Mouse (Mus musculus) neural tube, embryonic 11.5 days (tissue): ENCODE measurements at regions not wholly inside any gene's neighbourhood (a gene's known extent, or its start where the extent isn't known, plus 50 kb on each side); places are given as distances from the start of the nearest gene placed in this dataset.

Experiments
- ATAC-seq: fragments of 200-750 bp; cut with Nextera tagmentation; 2 replicates; pipeline ENCODE4 v1.8.0; 2017; ENCODE audit warnings: moderate number of reproducible peaks, mild to moderate bottlenecking, moderate TSS enrichment, moderate library complexity; ENCODE audit not compliant: insufficient read depth, low FRiP score, low TSS enrichment
- DNase-seq: peaks from one replicate; pipeline ENCODE4 v3.0.0-alpha.2; 2015; ENCODE audit warnings: low spot score
- H3K27ac ChIP-seq: fragments of 300-500 bp; sonication (generic); 2 replicates; pipeline ENCODE4 v1.5.1; 2014; ENCODE audit warnings: low read depth, mild to moderate bottlenecking, low read length
- H3K27me3 ChIP-seq: fragments of 300-500 bp; sonication (generic); 2 replicates; pipeline ENCODE4 v1.6.1; 2014; ENCODE audit warnings: mild to moderate bottlenecking, low read length, mixed read lengths; ENCODE audit not compliant: control insufficient read depth, insufficient read depth
- H3K36me3 ChIP-seq: fragments of 300-500 bp; sonication (generic); 2 replicates; pipeline ENCODE4 v1.6.1; 2014; ENCODE audit warnings: mild to moderate bottlenecking, low read length, moderate library complexity, mixed read lengths; ENCODE audit not compliant: control insufficient read depth, insufficient read depth
- H3K4me1 ChIP-seq: fragments of 300-500 bp; sonication (generic); 2 replicates; pipeline ENCODE4 v1.6.1; 2014; ENCODE audit warnings: low read length, mixed read lengths; ENCODE audit not compliant: control insufficient read depth, insufficient read depth
- H3K4me2 ChIP-seq: fragments of 300-500 bp; sonication (generic); 2 replicates; pipeline ENCODE4 v1.6.1; 2014; ENCODE audit warnings: low read depth, mild to moderate bottlenecking, moderate library complexity
- H3K4me3 ChIP-seq: fragments of 300-500 bp; sonication (generic); 2 replicates; pipeline ENCODE4 v1.5.1; 2014; ENCODE audit warnings: low read depth, low read length
- H3K9ac ChIP-seq: fragments of 300-500 bp; sonication (generic); 2 replicates; pipeline ENCODE4 v1.6.1; 2014; ENCODE audit warnings: mild to moderate bottlenecking, low read length
- H3K9me3 ChIP-seq: fragments of 300-500 bp; sonication (generic); 2 replicates; pipeline ENCODE4 v1.6.1; 2016; ENCODE audit warnings: low read length; ENCODE audit not compliant: control insufficient read depth
- WGBS: fragments of 180-500 bp; shearing (Covaris S2); extraction: QIAGEN DNeasy Blood & Tissue Kit; methylation state at CpG from one replicate; pipeline ENCODE4 v1.1.7; 2014; 5-methylcytosine and 5-hydroxymethylcytosine counted together

- DNase-seq = no peak
- no peaks in the 10 kb centered on the region for H3K27me3 ChIP-seq
- H3K4me2 ChIP-seq = no peak overlapping the region
- ATAC-seq = no peak
- H3K9me3 ChIP-seq = no peaks in the 10 kb centered on the region
- H3K4me1 ChIP-seq = no peaks in the 10 kb centered on the region
- WGBS = 93% methylated on average over 3 of the region's 3 CpGs
- no peak overlapping the region for H3K27ac ChIP-seq
- H3K36me3 ChIP-seq = no peaks in the 10 kb centered on the region
- no peak overlapping the region for H3K4me3 ChIP-seq
- no peak overlapping the region for H3K9ac ChIP-seq
Measured at GRCm38 (mm10) chr5:101218082-101218481, 372.6 kb downstream of the Gpat3 start.

- H3K4me3 ChIP-seq = no peak overlapping the region
- WGBS = 85% methylated on average over 10 of the region's 10 CpGs
- no peak overlapping the region for H3K4me2 ChIP-seq
- no peaks in the 10 kb centered on the region for H3K9me3 ChIP-seq
- H3K9ac ChIP-seq = no peak overlapping the region
- no peak overlapping the region for H3K27ac ChIP-seq
- ATAC-seq = no peak
- no peaks in the 10 kb centered on the region for H3K27me3 ChIP-seq
- no peak for DNase-seq
- H3K36me3 ChIP-seq = no peaks in the 10 kb centered on the region
- no peaks in the 10 kb centered on the region for H3K4me1 ChIP-seq
Measured at GRCm38 (mm10) chr5:101216837-101217571, 371.5 kb downstream of the Gpat3 start.

GRCm38 (mm10) chr5:101211974-101212373 lies 366.5 kb downstream of the Gpat3 start:
- DNase-seq = no peak
- Histone ChIP-seq H3K36me3 (no peaks in the 10 kb centered on the region), H3K27ac (no peak overlapping the region), H3K9me3 (no peaks in the 10 kb centered on the region), H3K4me2 (no peak overlapping the region), H3K4me1 (no peaks in the 10 kb centered on the region), H3K9ac (no peak overlapping the region), H3K4me3 (no peak overlapping the region), H3K27me3 (no peaks in the 10 kb centered on the region)
- no peak for ATAC-seq
- WGBS = 90% methylated on average over 4 of the region's 4 CpGs

GRCm38 (mm10) chr5:101208150-101208549 lies 362.6 kb downstream of the Gpat3 start:
- no peak overlapping the region for H3K27ac ChIP-seq
- 92% methylated on average over 5 of the region's 5 CpGs for WGBS
- no peak for ATAC-seq

GRCm38 (mm10) chr5:101195501-101195900 lies 350.0 kb downstream of the Gpat3 start:
- no peak overlapping the region for H3K9ac ChIP-seq
- 84% methylated on average over 4 of the region's 4 CpGs for WGBS
- no peak for DNase-seq
- H3K4me2 ChIP-seq = no peak overlapping the region
- H3K27ac ChIP-seq = no peak overlapping the region
- no peak for ATAC-seq
- no peaks in the 10 kb centered on the region for H3K4me1 ChIP-seq
- H3K27me3 ChIP-seq = no peaks in the 10 kb centered on the region
- no peaks in the 10 kb centered on the region for H3K36me3 ChIP-seq
- H3K4me3 ChIP-seq = no peak overlapping the region
- H3K9me3 ChIP-seq = no peaks in the 10 kb centered on the region

More at GRCm38 (mm10) chr5:101208150-101208549, 362.6 kb downstream of the Gpat3 start:
- no peak overlapping the region for H3K9ac ChIP-seq
- no peak overlapping the region for H3K4me3 ChIP-seq
- no peak overlapping the region for H3K4me2 ChIP-seq
- no peaks in the 10 kb centered on the region for H3K36me3 ChIP-seq
- no peaks in the 10 kb centered on the region for H3K27me3 ChIP-seq
- no peak for DNase-seq
- no peaks in the 10 kb centered on the region for H3K4me1 ChIP-seq
- no peaks in the 10 kb centered on the region for H3K9me3 ChIP-seq

GRCm38 (mm10) chr5:101190976-101191375 lies 345.5 kb downstream of the Gpat3 start:
- Histone ChIP-seq H3K36me3 (no peaks in the 10 kb centered on the region), H3K27ac (no peak overlapping the region), H3K4me2 (no peak overlapping the region), H3K9me3 (no peaks in the 10 kb centered on the region), H3K4me3 (no peak overlapping the region), H3K9ac (no peak overlapping the region), H3K4me1 (no peaks in the 10 kb centered on the region), H3K27me3 (no peaks in the 10 kb centered on the region)
- ATAC-seq = no peak
- no peak for DNase-seq
- WGBS = 98% methylated on average over 2 of the region's 2 CpGs

- Histone ChIP-seq H3K36me3 (no peaks in the 10 kb centered on the region), H3K27ac (no peak overlapping the region), H3K9me3 (no peaks in the 10 kb centered on the region), H3K4me3 (no peak overlapping the region), H3K9ac (no peak overlapping the region), H3K4me2 (no peak overlapping the region), H3K27me3 (no peaks in the 10 kb centered on the region), H3K4me1 (no peaks in the 10 kb centered on the region)
- WGBS = 87% methylated on average over 9 of the region's 9 CpGs
- ATAC-seq = no peak
- DNase-seq = no peak
Measured at GRCm38 (mm10) chr5:101173183-101173582, 327.7 kb downstream of the Gpat3 start.

GRCm38 (mm10) chr5:101172782-101173181 lies 327.3 kb downstream of the Gpat3 start:
- Histone ChIP-seq H3K4me1 (no peaks in the 10 kb centered on the region), H3K4me3 (no peak overlapping the region), H3K27ac (no peak overlapping the region), H3K36me3 (no peaks in the 10 kb centered on the region), H3K4me2 (no peak overlapping the region), H3K9me3 (no peaks in the 10 kb centered on the region), H3K27me3 (no peaks in the 10 kb centered on the region), H3K9ac (no peak overlapping the region)
- DNase-seq = no peak
- 84% methylated on average over 10 of the region's 10 CpGs for WGBS
- ATAC-seq = no peak

GRCm38 (mm10) chr5:101169074-101169473 lies 323.6 kb downstream of the Gpat3 start:
- no peaks in the 10 kb centered on the region for H3K9me3 ChIP-seq
- no peak for DNase-seq
- no peaks in the 10 kb centered on the region for H3K27me3 ChIP-seq
- ATAC-seq = no peak
- WGBS = 59% methylated on average over 2 of the region's 2 CpGs
- H3K4me1 ChIP-seq = no peaks in the 10 kb centered on the region
- no peak overlapping the region for H3K9ac ChIP-seq
- H3K4me3 ChIP-seq = no peak overlapping the region
- no peak overlapping the region for H3K4me2 ChIP-seq
- no peaks in the 10 kb centered on the region for H3K36me3 ChIP-seq
- no peak overlapping the region for H3K27ac ChIP-seq
